Mouse (Mus musculus) Muller cell, postnatal 12 days (primary cell): ENCODE results near the gene Cdc42.

Source experiments
- DNase-seq: peaks from one replicate; pipeline ENCODE4 v3.0.0-alpha.2; 2015; ENCODE audit errors: inconsistent ontology term

Cdc42 gene

GRCm38 (mm10) chr4:137285876-137286661, 71.5 kb downstream of the Cdc42 start:
- no peak for DNase-seq

GRCm38 (mm10) chr4:137283407-137283732, 74.2 kb downstream of the Cdc42 start:
- DNase-seq, result no peak

- DNase-seq, result no peak
These were observed 74.7 kb downstream of the Cdc42 start for GRCm38 (mm10) chr4:137282584-137283406.

- DNase-seq, result no peak
These were observed 75.4 kb downstream of the Cdc42 start for GRCm38 (mm10) chr4:137282122-137282521.

- no peak for DNase-seq
These were observed 76.2 kb downstream of the Cdc42 start for GRCm38 (mm10) chr4:137281273-137281672.

GRCm38 (mm10) chr4:137279346-137279745, 78.2 kb downstream of the Cdc42 start:
- no peak for DNase-seq

- no peak for DNase-seq
These were observed 79.1 kb downstream of the Cdc42 start for GRCm38 (mm10) chr4:137278144-137279040.

- DNase-seq, result no peak
These were observed 79.8 kb downstream of the Cdc42 start for GRCm38 (mm10) chr4:137277600-137278143.

- DNase-seq, result peak; percentile 73
These were observed 80.4 kb downstream of the Cdc42 start, which contains the start of gene Wnt4 for GRCm38 (mm10) chr4:137277166-137277513. Gene Wnt4 (plus strand): TSS chr4:137277489.

GRCm38 (mm10) chr4:137276443-137277165, 80.9 kb downstream of the Cdc42 start:
- no peak for DNase-seq

GRCm38 (mm10) chr4:137274304-137274703, 83.2 kb downstream of the Cdc42 start:
- no peak for DNase-seq

GRCm38 (mm10) chr4:137271856-137272255, 85.7 kb downstream of the Cdc42 start:
- DNase-seq, result no peak
